Mouse (Mus musculus) adrenal gland, postnatal 36 days (tissue): ENCODE measurements around the gene Batf. TPM values are rescaled to one million over a fixed set of nuclear protein-coding genes. Genes with fewer than 3 reads are reported as not detected.

Experiments
- DNase-seq, 2 experiments: peaks; one replicate each; pipeline ENCODE4 v3.0.0; 2021; ENCODE audit warnings: mixed read lengths in 1 of 2
- microRNA-seq: library from miRNA; unstranded; fragments of <30 nt; microRNA quantifications from one replicate; pipeline ENCODE4 v1.2.0, GENCODE M21; 2021
- total RNA-seq, 2 experiments: library from RNA; stranded (reverse); gene quantifications; 2 replicates each; pipeline ENCODE4 v1.2.3; 2021

Batf gene
- total RNA-seq, 2 experiments from 2014 or later, result 0.59 to 0.86 TPM

GRCm38 (mm10) chr12:85728181-85728580, 41.7 kb downstream of the Batf start:
- no peak for DNase-seq

DNA sequence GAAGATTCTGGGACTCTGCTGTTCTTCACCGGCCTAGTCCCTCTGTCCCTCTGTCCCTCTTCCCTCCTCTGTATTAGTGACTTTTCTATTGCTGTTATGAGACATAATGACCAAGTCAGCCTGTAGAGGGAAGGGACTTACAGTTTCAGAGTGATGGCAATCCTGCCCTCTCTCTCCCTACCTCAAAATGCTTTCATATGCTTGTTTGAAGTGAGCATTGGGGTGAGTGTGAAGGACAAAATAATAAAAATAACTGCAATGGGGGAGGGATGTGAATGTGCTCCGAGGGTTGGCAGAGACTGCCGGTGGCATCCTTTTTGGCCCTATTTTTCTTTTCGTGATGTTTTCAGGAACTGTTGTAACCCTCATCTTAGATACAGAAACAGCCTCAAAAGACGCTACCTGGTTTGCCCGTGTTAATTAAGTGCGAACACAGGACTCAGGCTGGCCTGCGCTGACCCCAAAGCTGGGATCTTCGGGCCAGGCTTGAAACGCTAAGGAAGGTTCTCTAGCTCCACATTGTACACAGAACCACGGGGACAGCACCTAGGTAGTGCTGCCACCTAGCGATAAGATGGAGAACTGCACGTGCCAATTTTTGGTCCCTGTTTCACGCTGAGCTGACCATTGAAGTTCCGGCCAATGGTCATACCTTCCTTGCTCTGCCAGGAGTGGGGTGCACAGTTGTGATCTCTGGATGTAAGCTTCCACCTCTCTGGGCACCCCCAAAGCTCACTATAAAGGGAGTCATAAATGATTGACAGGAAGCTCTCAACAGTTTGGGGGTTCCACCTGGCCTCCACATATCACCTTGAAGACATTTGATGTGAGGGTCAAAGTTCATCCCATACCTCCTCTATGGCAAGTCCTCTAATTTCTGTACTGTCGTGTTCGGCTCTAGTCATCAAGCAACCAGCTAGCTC, 42.8 kb downstream of the Batf start:
- peak; percentile 75 to 82 for DNase-seq

DNA sequence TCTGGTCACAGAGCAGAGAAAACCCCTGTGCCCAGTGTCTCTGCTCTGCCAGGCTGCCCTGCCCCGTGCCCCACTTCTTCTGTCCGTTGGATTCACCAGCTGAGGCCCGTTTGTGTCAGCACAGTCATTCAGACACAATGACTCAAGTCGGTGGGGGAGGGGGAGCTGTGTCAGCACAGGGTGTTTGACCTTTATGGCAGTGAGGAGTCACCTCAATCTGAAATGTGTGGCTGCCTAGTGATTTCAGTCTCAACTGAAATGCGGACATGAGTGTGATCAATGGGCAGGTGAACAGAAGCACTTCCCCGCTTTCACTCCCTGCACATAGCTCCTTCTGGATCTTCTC, 43.4 kb downstream of the Batf start:
- peak; percentile 88 to 93 for DNase-seq

GRCm38 (mm10) chr12:85736203-85736602, 49.7 kb downstream of the Batf start:
- DNase-seq, result peak; percentile 40 to 44

- DNase-seq, result peak in 1 of 2 experiments; percentile 11
Measured at GRCm38 (mm10) chr12:85736960-85737359, 50.5 kb downstream of the Batf start.

GRCm38 (mm10) chr12:85745827-85746695, 59.6 kb downstream of the Batf start, which contains the start of gene Flvcr2:
Gene Flvcr2 (plus strand): TSS chr12:85746539.
- DNase-seq, result peak; percentile 90 to 92

DNA sequence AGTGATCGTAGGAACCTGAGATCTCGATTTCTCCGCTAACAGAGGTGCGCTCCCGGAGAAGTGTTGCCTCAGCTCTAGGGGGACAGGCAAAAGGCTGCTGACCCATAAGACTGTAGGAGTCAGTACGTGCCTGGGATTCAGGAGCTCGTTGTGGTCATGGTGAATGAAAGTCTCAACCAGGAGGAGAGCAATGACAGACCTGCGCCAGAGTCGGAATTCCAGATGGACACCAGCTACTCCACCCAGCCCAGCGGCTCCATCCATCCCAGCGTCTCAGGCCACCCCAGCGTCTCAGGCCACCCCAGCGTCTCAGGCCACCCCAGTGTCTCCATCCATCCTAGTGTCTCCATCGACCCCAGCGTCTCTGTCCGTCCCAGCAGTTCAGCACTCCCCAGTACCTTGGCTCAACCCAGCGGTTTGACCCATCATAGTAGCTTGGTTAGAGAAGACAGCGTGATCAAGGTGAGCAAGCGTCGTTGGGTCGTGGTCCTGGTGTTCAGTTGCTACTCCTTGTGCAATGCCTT, 60.3 kb downstream of the Batf start:
- peak in 1 of 2 experiments; percentile 28 for DNase-seq

- DNase-seq, result no peak
Measured at GRCm38 (mm10) chr12:85747343-85747742, 60.9 kb downstream of the Batf start.

DNA sequence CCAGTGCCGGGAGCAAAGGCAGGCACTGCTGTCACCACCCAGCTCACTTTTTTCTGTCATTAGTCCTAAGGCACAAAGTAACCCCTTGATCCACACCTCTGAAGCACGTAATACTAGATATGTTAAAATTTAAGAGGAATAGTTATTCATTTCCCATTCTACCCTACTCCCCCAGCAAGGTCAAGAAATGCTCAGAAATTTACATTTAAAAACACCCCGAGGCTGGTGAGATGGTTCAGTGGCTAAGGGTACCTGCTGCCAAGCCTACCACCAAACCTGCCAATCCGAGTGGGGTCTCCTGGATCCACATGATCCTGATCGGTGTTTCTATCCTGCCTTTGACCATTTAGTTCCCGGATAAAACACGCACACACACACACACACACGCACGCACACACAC, 63.4 kb downstream of the Batf start:
- DNase-seq, result no peak

DNA sequence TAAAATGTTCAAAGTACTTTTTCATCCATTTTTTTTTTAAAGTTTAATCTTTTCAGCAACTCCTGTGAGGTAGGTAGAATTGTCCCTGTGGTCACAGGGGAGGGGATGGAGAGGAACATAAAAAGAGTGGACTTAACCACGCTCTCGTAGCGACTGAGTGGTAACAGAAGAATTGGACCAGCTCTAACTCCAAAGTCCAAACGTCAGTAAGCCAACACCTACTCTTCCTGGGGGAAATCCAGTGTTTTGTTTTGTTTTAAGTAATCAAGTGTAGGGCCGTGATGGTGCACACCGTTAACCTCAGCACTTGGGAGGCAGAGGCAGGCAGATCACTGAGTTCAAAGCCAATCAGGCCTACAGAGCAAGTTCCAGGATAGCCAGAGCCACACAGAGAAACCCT, 65.6 kb downstream of the Batf start:
- DNase-seq, result no peak

DNA sequence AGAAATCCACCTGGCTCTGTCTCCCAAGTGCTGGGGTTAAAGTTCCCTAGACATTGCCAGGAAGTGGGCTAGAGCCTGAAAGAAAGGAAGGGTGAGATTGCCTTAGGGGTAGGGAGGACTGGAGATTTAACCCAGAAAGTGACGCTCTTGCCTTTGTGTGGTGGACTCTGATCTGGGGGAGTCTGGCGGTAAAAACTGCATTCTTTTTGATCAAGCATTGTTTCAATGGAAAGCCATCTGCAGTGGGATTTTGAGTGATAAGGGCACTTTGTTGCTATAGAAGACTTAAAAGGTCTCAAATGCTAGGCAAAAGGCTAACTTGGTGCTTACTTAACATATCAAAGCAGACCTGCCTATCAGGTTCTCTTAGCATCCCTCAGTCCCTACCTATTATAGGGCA, 66.8 kb downstream of the Batf start:
- no peak for DNase-seq

DNA sequence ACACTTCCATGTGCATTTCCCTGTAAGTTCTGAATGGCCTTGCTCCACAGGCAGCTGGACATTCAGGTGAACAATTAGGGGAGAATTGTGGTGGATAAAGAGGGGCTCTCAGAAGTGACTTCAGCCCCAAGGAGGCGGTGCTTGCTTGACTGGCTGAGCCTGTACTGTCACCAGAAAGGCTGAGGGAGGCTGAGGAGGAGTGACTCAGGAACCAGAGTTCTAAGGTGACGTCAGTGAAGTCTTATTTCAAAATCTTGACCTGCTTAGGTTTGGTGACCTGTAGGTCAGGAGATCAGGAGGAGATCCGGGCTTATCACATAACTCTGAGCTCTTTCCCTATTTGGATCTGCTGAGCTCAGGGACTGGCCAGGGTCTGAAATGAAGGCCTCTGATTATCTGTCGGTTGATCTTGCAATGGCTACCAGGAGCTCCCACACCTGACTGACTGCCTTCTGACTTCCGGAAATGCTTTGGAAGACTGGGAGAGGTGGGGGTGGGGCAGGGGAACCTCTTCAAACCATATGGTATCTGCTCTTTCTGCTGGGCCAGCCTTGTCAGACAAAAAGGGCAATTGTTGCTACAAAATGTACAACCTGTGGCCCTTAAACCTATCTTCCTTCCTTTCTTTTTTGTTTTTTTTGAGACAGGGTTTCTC, 68.3 kb downstream of the Batf start:
- DNase-seq, result no peak

DNA sequence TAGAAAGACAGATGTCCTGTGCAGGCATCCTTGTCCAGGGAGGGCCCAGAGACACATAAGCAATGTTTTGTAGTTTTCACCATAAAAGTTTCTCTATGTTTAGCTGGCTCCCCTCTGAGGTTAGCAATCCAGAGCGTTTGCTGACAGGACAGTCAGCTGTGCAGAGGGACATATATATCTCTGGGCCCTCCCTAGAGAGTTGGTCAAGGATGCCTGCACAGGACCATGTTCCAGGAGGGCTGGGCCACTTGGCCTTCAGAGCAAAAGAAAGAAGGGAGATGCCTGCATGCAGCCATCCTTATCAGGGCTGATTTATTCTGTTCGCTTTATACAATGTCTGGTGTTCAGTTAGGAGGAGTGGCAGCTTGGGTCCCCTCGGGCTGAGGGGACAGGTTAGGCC, 70.0 kb downstream of the Batf start:
- DNase-seq, result no peak

DNA sequence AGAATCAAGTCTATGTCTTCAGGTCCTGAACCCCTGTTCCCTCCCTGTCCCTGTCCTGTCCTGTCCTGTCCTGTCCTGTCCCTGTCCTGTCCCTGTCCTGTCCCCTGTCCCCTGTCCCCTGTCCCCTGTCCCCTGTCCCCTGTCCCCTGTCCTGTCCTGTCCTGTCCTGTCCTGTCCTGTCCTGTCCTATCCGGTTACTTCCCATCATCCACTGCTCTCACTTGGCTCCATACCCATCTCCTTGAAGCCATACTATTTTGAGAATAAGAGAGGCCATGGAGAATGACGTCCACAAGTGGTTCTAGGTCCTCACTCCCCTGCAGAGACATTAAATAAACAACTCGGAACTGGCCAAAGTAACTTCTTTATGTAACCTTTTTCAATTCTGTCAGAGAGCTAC, 70.6 kb downstream of the Batf start:
- no peak for DNase-seq

Small RNA genes lying within 50 kb of the gene (microRNA-seq; reads per million reads assigned to microRNA genes)
- gene Gm47285, result not detected

Other genes with a start within 250 kb of the Batf start
- gene Fos, start 212.8 kb upstream of the Batf start, total RNA-seq, result 10 to 100 TPM in 1 of 2 experiments, 1 to 10 TPM in 1; 8.4 to 18.8 TPM
- 10 to 100 TPM; 15.5 to 21.1 TPM for gene Jdp2, start 87.6 kb upstream of the Batf start, total RNA-seq
- 1 to 10 TPM; 3.8 to 8.2 TPM for gene Flvcr2, start 59.9 kb downstream of the Batf start, total RNA-seq
- 10 to 100 TPM; 36.8 to 42.8 TPM for gene Erg28, start 137.9 kb downstream of the Batf start, total RNA-seq
- gene Ttll5, start 138.0 kb downstream of the Batf start, total RNA-seq, result 10 to 100 TPM; 17.3 to 29.2 TPM